Mouse (Mus musculus) gastrocnemius, postnatal 36 days (tissue): Measurements from ENCODE around the gene Fmnl1. TPM values are rescaled to one million over a fixed set of nuclear protein-coding genes. Genes with fewer than 3 reads are reported as not detected.

ENCODE experiments used
- DNase-seq, 2 experiments: peaks; one replicate each; pipeline ENCODE4 v3.0.0; 2022
- intact Hi-C: fragments of 180-260 bp; cut with DNase I; formaldehyde crosslinking; loops from one replicate; pipeline ENCODE4 v1.15.1; 2025
- total RNA-seq, 2 experiments: library from RNA; stranded (reverse); gene quantifications; 2 replicates each; pipeline ENCODE4 v1.2.3; 2021

The Fmnl1 gene
- total RNA-seq, 2 experiments from 2014 or later = 3.6 to 5.6 TPM

- DNase-seq = peak; percentile 97 to 99
- intact Hi-C loops = loop anchor here (1.0 to 2.0 kb wide), 2 partner anchors 42 to 57 kb away; partner anchors contain the start of gene Hexim1
These were observed 12.1 kb upstream of the Fmnl1 start for GRCm38 (mm10) chr11:103158621-103159478.

- intact Hi-C loops = no loop called here
- no peak for DNase-seq
These were observed 10.2 kb upstream of the Fmnl1 start for GRCm38 (mm10) chr11:103160738-103161137.

GRCm38 (mm10) chr11:103161449-103161848 lies 9.5 kb upstream of the Fmnl1 start:
- intact Hi-C loops = no loop called here
- no peak for DNase-seq

GRCm38 (mm10) chr11:103162132-103162531 lies 8.8 kb upstream of the Fmnl1 start:
- intact Hi-C loops = no loop called here
- DNase-seq = no peak

GRCm38 (mm10) chr11:103164391-103164790 lies 6.5 kb upstream of the Fmnl1 start:
- intact Hi-C loops = no loop called here
- no peak for DNase-seq

GRCm38 (mm10) chr11:103168690-103169390 lies 2.1 kb upstream of the Fmnl1 start:
- intact Hi-C loops = loop anchor here (1.0 to 5.0 kb wide), 2 partner anchors 103 to 158 kb away; no protein-coding TSS in a partner anchor
- DNase-seq = peak; percentile 60 to 71

DNA sequence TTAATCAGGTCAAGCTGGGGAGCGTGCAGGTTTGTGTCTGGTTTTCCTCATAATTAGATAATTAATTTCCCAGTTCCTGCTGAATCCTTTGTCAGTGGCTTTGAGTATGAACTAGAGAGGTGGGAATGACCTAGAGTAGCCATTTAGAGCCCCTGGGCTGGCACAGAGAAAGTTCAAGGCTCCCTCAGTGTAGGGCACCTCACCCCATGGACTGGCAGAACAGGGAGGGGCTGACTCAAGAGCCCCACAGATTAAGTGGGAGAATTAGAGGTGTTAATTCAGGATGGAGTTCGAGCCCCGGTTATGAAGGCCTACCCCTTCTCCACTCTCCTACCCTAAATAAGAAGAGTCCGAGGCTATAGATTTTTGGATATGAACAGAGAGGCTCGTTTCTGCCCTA lies 1.2 kb upstream of the Fmnl1 start:
- no peak for DNase-seq
- intact Hi-C loops = loop anchor here (5.0 kb wide), 2 partner anchors 63 to 103 kb away; no protein-coding TSS in a partner anchor

- intact Hi-C loops = loop anchor here (5.0 kb wide), 1 partner anchor 62 kb away; no protein-coding TSS in a partner anchor
- no peak for DNase-seq
These were observed 805 bp upstream of the Fmnl1 start for GRCm38 (mm10) chr11:103170111-103170493.

DNA sequence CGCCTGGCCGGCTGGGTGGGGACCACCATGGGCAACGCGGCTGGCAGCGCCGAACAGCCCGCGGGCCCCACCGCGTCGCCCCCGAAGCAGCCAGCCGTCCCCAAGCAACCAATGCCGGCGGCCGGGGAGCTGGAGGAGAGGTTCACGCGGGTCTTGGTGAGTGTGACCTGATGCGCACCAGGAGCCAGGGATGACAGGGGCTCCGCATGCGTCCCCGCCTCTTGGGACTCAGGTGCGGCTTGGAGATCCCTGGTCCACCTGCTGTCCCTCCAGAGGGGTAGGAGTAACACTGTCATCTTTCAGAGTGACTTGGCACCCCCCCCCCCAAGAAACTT lies 346 bp downstream of the Fmnl1 start:
- intact Hi-C loops = loop anchor here (5.0 kb wide), 1 partner anchor 61 kb away; no protein-coding TSS in a partner anchor
- DNase-seq = no peak

- no peak for DNase-seq
- intact Hi-C loops = loop anchor here (5.0 kb wide), 1 partner anchor 60 kb away; no protein-coding TSS in a partner anchor
These were observed 940 bp downstream of the Fmnl1 start for GRCm38 (mm10) chr11:103171703-103172391.

GRCm38 (mm10) chr11:103172392-103173040 lies 1.6 kb downstream of the Fmnl1 start:
- no peak for DNase-seq
- intact Hi-C loops = loop anchor here (5.0 kb wide), 1 partner anchor 60 kb away; no protein-coding TSS in a partner anchor

GRCm38 (mm10) chr11:103173041-103173770 lies 2.3 kb downstream of the Fmnl1 start:
- no peak for DNase-seq
- intact Hi-C loops = loop anchor here (5.0 kb wide), 1 partner anchor 59 kb away; no protein-coding TSS in a partner anchor

GRCm38 (mm10) chr11:103173771-103174344 lies 3.0 kb downstream of the Fmnl1 start:
- intact Hi-C loops = loop anchor here (5.0 kb wide), 1 partner anchor 58 kb away; no protein-coding TSS in a partner anchor
- DNase-seq = no peak

GRCm38 (mm10) chr11:103174411-103174832 lies 3.5 kb downstream of the Fmnl1 start:
- intact Hi-C loops = loop anchor here (5.0 kb wide), 1 partner anchor 58 kb away; no protein-coding TSS in a partner anchor
- DNase-seq = no peak

DNA sequence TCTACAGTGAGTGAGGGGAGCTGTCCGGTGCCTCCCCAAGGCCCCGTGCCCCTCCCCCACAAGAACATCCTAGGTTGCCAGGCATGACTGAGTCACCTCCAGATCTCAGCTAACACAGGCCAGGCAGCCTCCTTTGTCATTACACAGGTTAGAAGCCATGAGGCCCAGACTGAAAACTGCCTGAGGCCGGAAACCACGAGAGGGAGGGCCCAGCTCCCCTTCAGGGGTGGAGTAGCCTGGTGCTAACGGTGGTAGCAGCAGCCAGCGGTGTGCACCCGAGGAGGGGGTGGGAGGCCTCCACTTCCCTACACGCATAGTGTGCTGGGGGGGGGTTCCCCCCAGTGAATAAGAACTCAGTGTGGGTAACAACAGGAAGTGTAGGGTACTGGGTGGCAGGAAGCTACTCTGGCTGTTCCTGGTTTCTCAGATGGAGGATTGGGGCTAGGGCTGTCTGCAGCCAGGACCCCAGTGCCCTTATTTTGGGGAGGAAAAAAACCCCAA lies 4.0 kb downstream of the Fmnl1 start:
- no peak for DNase-seq

DNA sequence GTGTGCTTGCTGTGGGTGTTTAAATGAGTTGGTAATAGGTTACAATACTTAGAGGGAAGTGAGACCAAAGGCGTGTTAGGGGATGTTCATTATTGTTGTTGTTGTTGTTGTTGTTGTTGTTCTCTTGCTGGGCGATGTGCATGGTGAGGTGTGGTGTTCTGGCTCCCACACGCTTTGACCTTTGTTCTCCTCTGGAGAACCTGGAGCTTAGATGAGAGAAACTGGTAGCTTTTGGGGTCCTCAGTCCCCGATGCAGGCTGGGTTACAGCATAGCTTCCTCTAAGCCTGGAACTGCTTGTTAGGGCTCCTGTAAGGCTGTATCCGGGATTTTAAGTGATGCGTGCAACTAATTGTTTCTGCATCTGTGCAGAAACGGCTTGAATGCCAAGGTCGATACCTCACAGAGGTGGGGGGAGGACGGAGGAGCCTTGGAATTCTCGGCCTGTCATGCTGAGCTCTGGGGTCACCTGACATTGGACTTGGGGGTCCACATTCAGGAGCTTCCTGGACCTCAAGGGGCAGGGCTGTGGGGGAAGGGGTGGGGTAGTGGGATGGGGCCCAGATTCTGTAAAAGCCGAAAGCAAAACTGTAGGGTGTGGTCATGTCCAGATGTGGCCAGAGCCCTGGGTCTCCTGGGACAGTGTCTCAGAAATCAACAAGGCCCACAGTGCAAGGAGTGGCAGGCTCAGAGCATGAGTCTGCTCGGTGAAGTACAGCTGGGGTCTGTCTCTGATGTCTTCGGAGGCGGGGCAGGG lies 5.0 kb downstream of the Fmnl1 start:
- intact Hi-C loops = no loop called here
- peak in 1 of 2 experiments; percentile 32 for DNase-seq

More for the DNA sequence above, 4.0 kb downstream of the Fmnl1 start:
- intact Hi-C loops = loop anchor here (5.0 kb wide), 1 partner anchor 57 kb away; no protein-coding TSS in a partner anchor

GRCm38 (mm10) chr11:103176510-103176909 lies 5.6 kb downstream of the Fmnl1 start:
- DNase-seq = no peak
- intact Hi-C loops = no loop called here

- no peak for DNase-seq
- intact Hi-C loops = no loop called here
These were observed 6.3 kb downstream of the Fmnl1 start for GRCm38 (mm10) chr11:103177216-103177615.
